Mouse (Mus musculus) kidney, adult 18-20 months (tissue): ENCODE data around the gene Prkce.

Source experiments
- DNase-seq: peaks from one replicate; pipeline ENCODE4 v3.0.0; 2021

Gene Prkce

GRCm38 (mm10) chr17:86379405-86380137 is 212.0 kb downstream of the Prkce start:
- DNase-seq: no peak

- DNase-seq: no peak
Observed at GRCm38 (mm10) chr17:86381464-86381863, 213.9 kb downstream of the Prkce start.

GRCm38 (mm10) chr17:86382885-86383284 is 215.3 kb downstream of the Prkce start:
- no peak for DNase-seq

- no peak for DNase-seq
Observed at GRCm38 (mm10) chr17:86383699-86384572, 216.4 kb downstream of the Prkce start.

- no peak for DNase-seq
Observed at GRCm38 (mm10) chr17:86392475-86392874, 224.9 kb downstream of the Prkce start.

GRCm38 (mm10) chr17:86393191-86393590 is 225.6 kb downstream of the Prkce start:
- DNase-seq: no peak

GRCm38 (mm10) chr17:86397097-86397496 is 229.5 kb downstream of the Prkce start:
- DNase-seq: no peak

- DNase-seq: peak; percentile 29
Observed at GRCm38 (mm10) chr17:86397647-86398046, 230.1 kb downstream of the Prkce start.

- DNase-seq: peak; percentile 29
Observed at GRCm38 (mm10) chr17:86398226-86398625, 230.6 kb downstream of the Prkce start.

- DNase-seq: peak; percentile 55
Observed at GRCm38 (mm10) chr17:86400032-86400431, 232.4 kb downstream of the Prkce start.

- no peak for DNase-seq
Observed at GRCm38 (mm10) chr17:86404795-86405501, 237.4 kb downstream of the Prkce start.

- DNase-seq: no peak
Observed at GRCm38 (mm10) chr17:86405644-86406043, 238.1 kb downstream of the Prkce start.

- peak; percentile 37 for DNase-seq
Observed at GRCm38 (mm10) chr17:86407921-86408613, 240.5 kb downstream of the Prkce start.

GRCm38 (mm10) chr17:86408614-86409006 is 241.0 kb downstream of the Prkce start:
- DNase-seq: no peak

- DNase-seq: no peak
Observed at GRCm38 (mm10) chr17:86409485-86409884, 241.9 kb downstream of the Prkce start.

- no peak for DNase-seq
Observed at GRCm38 (mm10) chr17:86410496-86410895, 242.9 kb downstream of the Prkce start.

- DNase-seq: no peak
Observed at GRCm38 (mm10) chr17:86412141-86412540, 244.6 kb downstream of the Prkce start.

- no peak for DNase-seq
Observed at GRCm38 (mm10) chr17:86414608-86415007, 247.0 kb downstream of the Prkce start.

GRCm38 (mm10) chr17:86415989-86416388 is 248.4 kb downstream of the Prkce start:
- DNase-seq: no peak

- no peak for DNase-seq
Observed at GRCm38 (mm10) chr17:86418334-86418733, 250.7 kb downstream of the Prkce start.

GRCm38 (mm10) chr17:86419199-86419598 is 251.6 kb downstream of the Prkce start:
- no peak for DNase-seq

GRCm38 (mm10) chr17:86420646-86421338 is 253.2 kb downstream of the Prkce start:
- no peak for DNase-seq
